Mouse (Mus musculus) kidney, embryonic 16.5 days (tissue): ENCODE measurements around the gene Rnf10. TPM values are rescaled to one million over a fixed set of nuclear protein-coding genes. Genes with fewer than 3 reads are reported as not detected.
A peak's percentile ranks its signal among the peaks of the same experiment; 100 is the strongest.

ENCODE experiments used
- ATAC-seq: fragments of 200-750 bp; cut with Nextera tagmentation; 2 replicates; pipeline ENCODE4 v1.8.0; 2017; ENCODE audit warnings: moderate TSS enrichment; ENCODE audit not compliant: low FRiP score, low TSS enrichment
- H3K27ac ChIP-seq: fragments of 300-500 bp; sonication (generic); 2 replicates; pipeline ENCODE4 v1.5.1; 2014; ENCODE audit warnings: low read length
- H3K27me3 ChIP-seq: fragments of 300-500 bp; sonication (generic); 2 replicates; pipeline ENCODE4 v1.6.1; 2014; ENCODE audit warnings: low read length, control low read depth, mixed read lengths; ENCODE audit not compliant: insufficient read depth
- H3K36me3 ChIP-seq: fragments of 300-500 bp; sonication (generic); 2 replicates; pipeline ENCODE4 v1.6.1; 2014; ENCODE audit warnings: low read length, control low read depth, mixed read lengths; ENCODE audit not compliant: insufficient read depth
- H3K4me1 ChIP-seq: fragments of 300-500 bp; sonication (generic); 2 replicates; pipeline ENCODE4 v1.6.1; 2014; ENCODE audit warnings: low read length, control low read depth, mixed read lengths; ENCODE audit not compliant: insufficient read depth
- H3K4me2 ChIP-seq: fragments of 300-500 bp; sonication (generic); replicated peaks from 2 replicates; pipeline ENCODE4 v1.6.1; 2014; ENCODE audit warnings: low read depth, low read length
- H3K4me3 ChIP-seq: fragments of 300-500 bp; sonication (generic); 2 replicates; pipeline ENCODE4 v1.5.1; 2014; ENCODE audit warnings: mild to moderate bottlenecking, low read length
- H3K9ac ChIP-seq: fragments of 300-500 bp; sonication (generic); replicated peaks from 2 replicates; pipeline ENCODE4 v1.6.1; 2014; ENCODE audit warnings: low read length
- H3K9me3 ChIP-seq: fragments of 300-500 bp; sonication (generic); 2 replicates; pipeline ENCODE4 v1.6.1; 2016; ENCODE audit warnings: low read length, control low read depth
- WGBS: fragments of 180-500 bp; shearing (Covaris S2); extraction: QIAGEN DNeasy Blood & Tissue Kit; methylation state at CpG from one replicate; pipeline ENCODE4 v1.1.7; 2014; 5-methylcytosine and 5-hydroxymethylcytosine counted together
- polyA plus RNA-seq: library from polyadenylated mRNA; unstranded; fragments of >200 nt; fragmentation: Nextera tagmentation; extraction: Ambion mirVana; gene quantifications from 2 replicates; pipeline ENCODE4 v1.2.1, GENCODE M21; 2015

Gene Rnf10
- polyA plus RNA-seq, 1 experiment from 2014 or later, result 122 TPM

DNA sequence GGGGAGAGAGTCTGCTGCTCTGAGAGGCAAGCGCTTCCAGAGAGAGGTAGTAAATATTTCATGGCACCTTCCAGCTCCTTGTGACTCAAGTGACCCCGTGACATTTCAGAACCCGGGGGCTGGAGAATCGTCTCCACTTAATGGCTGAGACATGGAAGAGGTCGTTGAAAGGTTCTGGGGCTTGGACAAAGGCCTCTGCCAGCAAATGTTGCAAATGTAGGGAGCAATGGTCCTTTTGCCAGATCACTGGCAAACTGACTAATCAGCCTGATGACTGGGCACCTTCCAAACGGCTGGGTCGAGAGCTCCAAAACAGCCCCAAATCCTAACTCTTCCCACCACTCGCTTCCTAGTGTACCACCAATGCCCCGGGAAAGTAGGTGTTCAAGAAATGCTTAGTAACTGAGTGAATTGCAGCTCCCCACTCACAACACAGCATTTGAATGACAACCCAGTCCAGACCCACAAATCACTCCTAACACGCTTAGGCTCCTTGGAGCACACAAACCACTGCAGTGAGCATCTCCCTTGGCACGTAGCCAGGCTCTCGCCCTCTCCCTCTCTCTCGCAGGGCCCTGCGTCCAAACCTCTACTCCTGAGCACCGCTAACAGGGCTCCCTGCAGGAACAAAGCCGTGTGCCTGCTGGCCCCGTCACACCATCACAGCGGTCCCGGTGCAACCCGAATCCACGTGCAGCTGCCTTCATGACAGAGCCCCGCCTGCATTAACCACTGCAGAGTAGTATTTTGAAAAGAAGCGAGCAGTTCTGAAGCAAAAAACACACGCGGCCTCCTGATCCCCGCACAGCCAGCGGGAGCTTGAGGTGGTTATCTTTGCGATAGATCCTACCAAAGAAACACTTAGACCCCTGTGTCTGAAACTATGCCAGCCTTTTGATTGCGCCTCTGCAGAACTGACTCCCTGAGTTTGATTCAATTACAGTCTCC lies 80.5 kb downstream of the Rnf10 start:
- ATAC-seq, result no peak
- 9% methylated on average over 29 of the region's 29 CpGs for WGBS
- no peak overlapping the region for H3K9ac ChIP-seq
- H3K4me1 ChIP-seq, result peaks cover 24% of the 10 kb centered on the region
- no peak overlapping the region for H3K4me2 ChIP-seq
- H3K9me3 ChIP-seq, result no peaks in the 10 kb centered on the region; the same call in 1 of the 2 replicates
- no peaks in the 10 kb centered on the region for H3K36me3 ChIP-seq
- H3K4me3 ChIP-seq, result peak overlapping the region; percentile 61
- H3K27me3 ChIP-seq, result peaks cover 58% of the 10 kb centered on the region
- H3K27ac ChIP-seq, result no peak overlapping the region

Other genes starting within 250 kb of the Rnf10 start
- 28.2 and 34.7 TPM in 2 replicates for gene Gm10401, start 174.6 kb downstream of the Rnf10 start, polyA plus RNA-seq
- 98.1 and 106 TPM in 2 replicates for gene Acads, start 153.6 kb downstream of the Rnf10 start, polyA plus RNA-seq
- 53.5 and 54.8 TPM in 2 replicates for gene Unc119b, start 137.9 kb downstream of the Rnf10 start, polyA plus RNA-seq
- gene Mlec, start 114.7 kb downstream of the Rnf10 start, polyA plus RNA-seq, result 85.0 and 86.2 TPM in 2 replicates
- gene Cabp1, start 78.5 kb downstream of the Rnf10 start, polyA plus RNA-seq, result 1.3 TPM in 2 replicates
- gene Pop5, start 37.1 kb downstream of the Rnf10 start, polyA plus RNA-seq, result 129 and 135 TPM in 2 replicates
- 54.3 and 55.8 TPM in 2 replicates for gene Coq5, start 6.8 kb upstream of the Rnf10 start, polyA plus RNA-seq
- gene Dynll1, start 28.1 kb upstream of the Rnf10 start, polyA plus RNA-seq, result 1,559 and 1,634 TPM in 2 replicates
- 208 and 258 TPM in 2 replicates for gene Srsf9, start 54.3 kb upstream of the Rnf10 start, polyA plus RNA-seq
- 25.2 and 32.0 TPM in 2 replicates for gene Gatc, start 68.3 kb upstream of the Rnf10 start, polyA plus RNA-seq
- 56.3 and 58.5 TPM in 2 replicates for gene Triap1, start 68.3 kb upstream of the Rnf10 start, polyA plus RNA-seq
- gene Cox6a1, start 76.1 kb upstream of the Rnf10 start, polyA plus RNA-seq, result 1,046 and 1,071 TPM in 2 replicates
- gene Msi1, start 156.7 kb upstream of the Rnf10 start, polyA plus RNA-seq, result 12.1 and 14.1 TPM in 2 replicates
- gene Pla2g1b, start 193.4 kb upstream of the Rnf10 start, polyA plus RNA-seq, result 0.94 and 2.1 TPM in 2 replicates
- gene Sirt4, start 211.8 kb upstream of the Rnf10 start, polyA plus RNA-seq, result 27.3 and 27.5 TPM in 2 replicates
- 60.5 and 67.2 TPM in 2 replicates for gene Pxn, start 233.8 kb upstream of the Rnf10 start, polyA plus RNA-seq